Mouse (Mus musculus): ENCODE data around the gene Asxl2. TPM values are rescaled to one million over a fixed set of nuclear protein-coding genes. Genes with fewer than 3 reads are reported as not detected.

Gene Asxl2
- polyA plus RNA-seq, 1 experiment from 2014 or later, result 8.0 TPM

GRCm38 (mm10) chr12:3547911-3548310 is 121.3 kb downstream of the Asxl2 start:
- whole genome bisulfite sequencing, result 60% methylated on average over 3 of the region's 3 CpGs
- H3K27ac ChIP-seq (replicated peaks), result no peak overlapping the region
- no peak overlapping the region for H3K9ac ChIP-seq (ENCODE audit: low read length)
- H3K4me3 ChIP-seq (ENCODE audit: low read depth, low read length), result no peak overlapping the region
- no peak overlapping the region for H3K4me2 ChIP-seq (replicated peaks; ENCODE audit: low read depth)
- DNase-seq (ENCODE audit: low spot score) (no peak), ATAC-seq (ENCODE audit: low FRiP score, low TSS enrichment) (no peak)
- no peaks in the 10 kb centered on the region for H3K9me3 ChIP-seq (ENCODE audit: control insufficient read depth, low read length)
- H3K27me3 ChIP-seq (ENCODE audit: control insufficient read depth, insufficient read depth, low read length), result no peaks in the 10 kb centered on the region
- TF ChIP-seq CTCF (IDR thresholded peaks at IDR 0.05; ENCODE audit: low read depth) (no peak), EP300 (optimal IDR thresholded peaks at IDR 0.05) (no peak)
- no peaks in the 10 kb centered on the region for H3K36me3 ChIP-seq (ENCODE audit: control insufficient read depth, insufficient read depth, low read length)
- H3K4me1 ChIP-seq (replicated peaks; ENCODE audit: control insufficient read depth, insufficient read depth), result no peaks in the 10 kb centered on the region

GRCm38 (mm10) chr12:3548582-3549211 is 122.0 kb downstream of the Asxl2 start:
- H3K4me3 ChIP-seq (ENCODE audit: low read depth, low read length), result no peak overlapping the region
- H3K27ac ChIP-seq (replicated peaks), result no peak overlapping the region
- H3K9ac ChIP-seq (ENCODE audit: low read length), result no peak overlapping the region
- WGBS, result 50% methylated on average over 5 of the region's 5 CpGs
- no peak for ATAC-seq (ENCODE audit: low FRiP score, low TSS enrichment)
- H3K36me3 ChIP-seq (ENCODE audit: control insufficient read depth, insufficient read depth, low read length), result no peaks in the 10 kb centered on the region
- H3K4me2 ChIP-seq (replicated peaks; ENCODE audit: low read depth), result no peak overlapping the region
- no peak for DNase-seq (ENCODE audit: low spot score)
- no peak for TF ChIP-seq CTCF (IDR thresholded peaks at IDR 0.05; ENCODE audit: low read depth)
- TF ChIP-seq EP300 (optimal IDR thresholded peaks at IDR 0.05), result no peak
- H3K27me3 ChIP-seq (ENCODE audit: control insufficient read depth, insufficient read depth, low read length), result no peaks in the 10 kb centered on the region
- no peaks in the 10 kb centered on the region for H3K4me1 ChIP-seq (replicated peaks; ENCODE audit: control insufficient read depth, insufficient read depth)
- no peaks in the 10 kb centered on the region for H3K9me3 ChIP-seq (ENCODE audit: control insufficient read depth, low read length)

DNA sequence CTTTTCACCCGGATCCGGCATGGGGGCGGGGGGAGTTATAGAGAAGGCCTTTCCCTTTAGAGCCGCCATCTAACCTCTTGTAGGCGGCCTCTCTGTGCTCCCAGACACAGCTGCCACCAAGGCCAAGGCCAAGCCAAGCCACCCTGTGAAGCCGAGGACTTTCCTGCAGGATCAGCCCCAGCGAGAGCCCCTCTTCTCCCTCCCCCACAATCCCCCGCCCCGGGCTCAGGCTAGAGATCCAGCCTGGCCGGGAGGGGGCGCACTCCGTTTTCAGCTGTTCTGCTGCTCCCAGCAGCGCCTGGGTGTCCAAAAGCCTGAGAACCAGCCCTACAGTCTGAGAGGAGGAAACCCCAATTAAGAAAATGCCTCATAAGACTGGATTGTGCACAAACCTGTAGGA is 123.6 kb downstream of the Asxl2 start:
- Histone ChIP-seq H3K4me1 (replicated peaks; ENCODE audit: control insufficient read depth, insufficient read depth) (no peaks in the 10 kb centered on the region), H3K9me3 (ENCODE audit: control insufficient read depth, low read length) (no peaks in the 10 kb centered on the region), H3K36me3 (ENCODE audit: control insufficient read depth, insufficient read depth, low read length) (no peaks in the 10 kb centered on the region), H3K27ac (replicated peaks) (no peak overlapping the region), H3K4me3 (ENCODE audit: low read depth, low read length) (no peak overlapping the region), H3K4me2 (replicated peaks; ENCODE audit: low read depth) (no peak overlapping the region), H3K9ac (ENCODE audit: low read length) (no peak overlapping the region), H3K27me3 (ENCODE audit: control insufficient read depth, insufficient read depth, low read length) (no peaks in the 10 kb centered on the region)
- 18% methylated on average over 13 of the region's 13 CpGs for WGBS
- ATAC-seq (ENCODE audit: low FRiP score, low TSS enrichment) (peak; percentile 32; the same call in 1 of the 2 replicates), DNase-seq (ENCODE audit: low spot score) (peak; percentile 40)
- TF ChIP-seq CTCF (IDR thresholded peaks at IDR 0.05; ENCODE audit: low read depth), result peak; percentile 56
- TF ChIP-seq EP300 (optimal IDR thresholded peaks at IDR 0.05), result no peak

Other genes starting within 250 kb of the Asxl2 start
- gene Rab10, start 116.9 kb upstream of the Asxl2 start, polyA plus RNA-seq (2015; fragmentation: Nextera tagmentation; extraction: Ambion mirVana), result 83.9 and 91.2 TPM in 2 replicates
- gene Kif3c, start 61.7 kb upstream of the Asxl2 start, polyA plus RNA-seq (2015; fragmentation: Nextera tagmentation; extraction: Ambion mirVana), result 2.5 TPM in 2 replicates
- 12.6 and 18.2 TPM in 2 replicates for gene Dtnb, start 145.5 kb downstream of the Asxl2 start, polyA plus RNA-seq (2015; fragmentation: Nextera tagmentation; extraction: Ambion mirVana)

Measured in stomach, postnatal 0 days (tissue).